Mouse (Mus musculus) frontal cortex, adult (tissue): Measurements from ENCODE around the gene Tigd2.
"Not testable (repeated sequence)": the region's sequence is repeated elsewhere in the genome, so short reads cannot be mapped to it uniquely, and the experiment has no call there.

Experiments used
- ATAC-seq: cut with Nextera tagmentation; 2 replicates; pipeline ENCODE4 v1.9.2; 2017; ENCODE audit warnings: mild to moderate bottlenecking, moderate library complexity, mixed read lengths; ENCODE audit not compliant: low TSS enrichment

Tigd2 gene

DNA sequence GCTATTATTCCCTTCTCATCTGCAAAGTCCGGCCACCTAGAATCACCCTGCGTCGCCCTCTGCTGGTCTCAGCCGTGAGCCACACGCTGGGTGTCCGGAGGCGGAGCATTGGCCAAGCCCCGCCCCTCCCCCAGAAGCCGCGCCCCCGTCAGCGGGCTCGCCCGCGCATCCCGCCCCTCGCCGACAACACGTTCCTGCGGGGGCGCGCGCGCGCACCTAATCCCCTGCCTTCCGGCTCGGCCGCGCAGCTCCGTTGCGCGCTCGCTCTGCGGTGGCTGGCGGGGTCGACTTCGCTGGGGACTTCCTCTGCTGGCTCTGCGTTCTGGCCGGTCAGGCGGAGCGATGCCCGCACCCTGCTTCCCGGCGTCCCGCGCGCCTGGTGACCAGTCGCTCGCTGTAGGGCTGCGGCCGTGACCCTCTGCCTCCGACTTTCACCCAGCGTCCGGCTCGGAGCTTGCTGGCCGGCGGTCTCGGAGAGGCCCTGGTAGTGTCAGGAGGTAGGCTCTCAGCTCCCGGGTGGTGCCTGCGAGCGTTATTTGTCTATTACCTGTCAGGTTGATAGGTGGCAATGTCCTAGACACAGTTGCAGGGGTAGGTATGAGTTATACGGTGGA, at the start of gene Tigd2:
Tigd2 (plus strand) TSS at position 186 of the 614 bp plus-strand sequence.
- peak; percentile 96 for ATAC-seq

DNA sequence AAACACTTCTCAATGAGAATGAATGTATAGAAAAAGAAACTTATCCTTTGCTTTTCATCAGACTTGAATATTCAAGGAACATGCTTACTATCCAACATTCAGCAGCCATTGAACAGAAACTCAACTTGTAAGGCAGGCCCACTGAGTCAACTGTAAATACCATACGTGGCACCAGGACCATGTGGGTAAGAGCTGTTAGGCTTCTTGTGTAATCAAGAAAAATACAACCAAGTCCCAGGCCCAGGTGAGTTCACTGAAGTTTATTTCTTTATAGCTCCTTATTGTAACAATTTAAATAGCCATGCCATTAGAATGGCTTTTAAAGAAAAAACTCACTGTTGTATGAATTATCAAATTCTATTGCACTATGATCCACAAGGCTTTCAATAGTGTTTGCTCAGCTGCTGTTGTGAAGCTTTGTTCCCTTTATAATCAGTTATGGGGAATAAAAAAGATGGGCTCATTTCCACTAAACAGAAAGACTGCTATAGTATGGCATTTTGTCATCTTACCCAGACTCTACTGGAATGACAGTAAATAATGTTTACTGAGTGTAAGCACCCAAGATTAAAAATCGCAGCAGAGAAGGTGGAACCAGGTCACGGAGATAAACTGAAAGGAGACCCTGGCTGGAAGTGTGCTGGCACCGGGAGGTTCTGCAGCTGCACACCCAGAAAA, 46.7 kb upstream of the Tigd2 start:
- ATAC-seq, result no peak

DNA sequence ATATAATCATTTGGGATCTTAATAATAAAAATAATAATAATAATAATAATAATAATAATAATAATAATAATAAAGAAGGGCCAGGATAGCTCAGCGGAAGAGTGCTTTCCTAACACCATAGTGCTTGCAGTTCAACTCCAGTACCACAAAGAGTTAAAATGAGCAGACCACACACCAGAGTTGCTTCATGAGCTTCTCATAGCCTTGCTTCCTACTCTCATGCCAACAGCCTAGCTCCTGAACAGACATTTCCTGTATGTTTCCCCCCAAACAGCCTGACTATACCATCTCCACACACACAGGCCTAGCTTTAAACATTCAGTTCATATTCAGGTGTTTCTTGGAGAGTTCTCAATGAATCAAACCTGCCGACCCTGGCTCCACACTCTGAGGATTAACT, 45.8 kb upstream of the Tigd2 start:
- ATAC-seq, result no peak

DNA sequence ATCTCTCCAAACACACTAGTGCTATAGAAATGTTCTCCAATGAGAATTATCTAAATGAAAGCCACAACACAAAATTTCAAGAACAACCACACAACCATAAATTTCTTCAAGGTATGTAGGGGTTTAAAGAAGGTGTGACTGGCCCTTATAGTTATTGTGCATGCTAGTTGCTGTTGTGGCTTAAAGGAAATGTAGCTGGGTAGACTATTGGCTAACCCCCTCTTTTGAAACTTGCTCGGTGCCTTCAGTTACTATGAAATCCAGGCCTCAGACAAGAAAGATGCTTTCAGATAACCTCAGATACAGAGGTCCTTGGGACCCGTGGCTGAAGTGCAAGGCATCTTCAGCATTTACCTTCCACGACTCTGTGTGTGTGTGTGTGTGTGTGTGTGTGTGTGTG, 45.3 kb upstream of the Tigd2 start:
- ATAC-seq, result no peak

DNA sequence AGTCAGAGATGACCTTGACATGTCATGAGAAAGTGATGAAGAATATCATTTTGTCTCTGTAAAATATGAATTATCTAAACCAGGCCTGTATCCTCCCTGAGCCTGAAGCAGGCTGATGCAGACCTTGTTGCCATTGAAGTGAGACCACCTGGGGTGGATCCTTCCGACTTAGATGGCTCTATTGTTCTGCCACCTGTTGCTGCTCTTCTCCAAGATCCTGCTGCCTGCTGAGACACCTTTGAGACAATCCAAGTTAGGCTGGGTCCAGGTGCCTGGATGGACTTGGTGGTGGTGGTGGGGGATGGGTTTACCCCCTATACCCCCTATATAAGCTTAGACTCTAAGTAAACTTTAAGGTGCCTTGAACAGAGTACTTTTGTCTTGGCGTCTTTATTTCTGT, 39.7 kb upstream of the Tigd2 start:
- no peak for ATAC-seq

DNA sequence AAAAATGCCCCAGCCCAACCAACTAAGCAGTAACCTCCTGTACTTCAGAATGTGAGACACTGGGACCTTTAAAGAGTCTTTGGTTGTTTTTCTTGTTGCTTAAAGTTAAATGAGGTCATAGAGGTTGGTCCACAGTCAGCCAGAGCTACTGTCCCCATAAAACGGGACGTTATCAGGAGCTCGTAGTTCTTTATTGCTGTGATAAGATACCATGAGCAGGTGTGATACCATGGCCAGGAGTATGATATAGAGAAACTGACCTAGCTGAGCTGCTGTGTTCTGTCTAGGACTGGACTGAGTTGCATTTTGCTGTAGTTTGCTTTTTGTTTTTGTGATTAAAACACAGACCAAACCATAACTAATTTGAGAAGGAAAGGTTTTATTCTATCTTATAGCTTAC, 37.4 kb upstream of the Tigd2 start:
- ATAC-seq, result no peak

DNA sequence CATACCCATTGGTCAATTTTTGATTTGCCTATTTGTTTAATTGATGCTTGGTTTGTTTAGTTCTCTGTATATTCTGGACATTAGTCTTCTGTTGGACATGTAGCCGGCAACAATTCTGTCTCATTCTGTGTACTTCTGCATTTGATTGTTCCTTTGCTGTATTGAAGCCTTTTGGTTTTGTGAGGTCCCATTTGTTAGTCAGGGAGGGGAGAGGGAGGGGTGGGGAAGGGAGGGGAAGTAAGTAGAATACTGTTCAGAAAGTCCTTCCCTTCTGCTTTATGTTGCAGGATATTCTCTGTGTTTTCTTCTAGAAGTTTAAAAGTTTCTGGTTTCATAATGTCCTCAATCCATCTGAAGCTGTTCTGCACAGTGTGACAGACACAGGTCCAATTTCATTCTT, 34.7 kb upstream of the Tigd2 start:
- no peak for ATAC-seq

DNA sequence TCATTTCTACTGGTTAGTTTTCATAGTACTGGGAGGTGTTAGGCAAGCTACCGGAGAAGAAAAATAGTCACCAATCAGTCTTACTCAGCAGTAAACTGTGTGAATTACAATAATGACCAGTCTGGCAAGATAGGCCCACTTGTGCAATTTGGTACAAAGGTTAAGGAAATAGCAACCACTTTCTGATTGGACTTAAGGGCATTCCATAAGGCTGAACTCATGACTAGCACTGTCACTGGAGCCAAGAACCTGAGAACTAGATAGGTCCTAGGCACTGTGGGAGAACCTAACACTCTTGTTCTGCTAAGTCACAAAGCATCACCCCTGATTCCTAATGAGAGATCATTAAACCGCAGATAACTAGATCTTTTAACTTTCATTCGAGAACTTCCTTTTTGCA, 30.6 kb upstream of the Tigd2 start:
- ATAC-seq, result no peak

DNA sequence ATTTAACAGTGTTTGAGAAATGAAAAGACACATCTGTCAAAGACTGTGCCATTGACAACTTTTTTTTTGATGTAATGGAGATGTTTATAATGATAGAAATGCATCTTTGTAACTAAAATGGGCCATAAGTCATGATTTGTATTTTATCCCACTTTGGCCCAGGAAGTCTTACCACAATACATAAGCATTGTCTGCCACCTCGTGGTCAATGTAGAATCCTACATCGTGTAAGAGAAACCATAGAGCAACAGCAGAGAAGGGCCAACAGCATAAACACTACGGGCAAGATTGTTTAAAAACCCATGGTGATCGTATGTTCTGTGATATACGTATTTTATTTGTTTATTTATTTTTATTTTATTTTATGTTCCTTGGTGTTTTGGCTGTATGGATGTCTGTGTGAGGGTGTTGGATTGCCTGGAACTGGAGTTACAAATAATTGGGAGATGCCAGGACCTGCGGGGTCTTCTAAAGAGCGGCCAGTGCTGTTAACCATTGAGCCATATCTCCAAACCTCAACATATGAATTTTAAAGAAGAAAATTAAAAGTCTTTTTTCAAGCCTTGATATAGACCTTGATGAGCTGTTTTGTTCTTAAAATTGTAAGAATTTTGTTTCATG, 28.2 kb upstream of the Tigd2 start:
- peak; percentile 89 for ATAC-seq

DNA sequence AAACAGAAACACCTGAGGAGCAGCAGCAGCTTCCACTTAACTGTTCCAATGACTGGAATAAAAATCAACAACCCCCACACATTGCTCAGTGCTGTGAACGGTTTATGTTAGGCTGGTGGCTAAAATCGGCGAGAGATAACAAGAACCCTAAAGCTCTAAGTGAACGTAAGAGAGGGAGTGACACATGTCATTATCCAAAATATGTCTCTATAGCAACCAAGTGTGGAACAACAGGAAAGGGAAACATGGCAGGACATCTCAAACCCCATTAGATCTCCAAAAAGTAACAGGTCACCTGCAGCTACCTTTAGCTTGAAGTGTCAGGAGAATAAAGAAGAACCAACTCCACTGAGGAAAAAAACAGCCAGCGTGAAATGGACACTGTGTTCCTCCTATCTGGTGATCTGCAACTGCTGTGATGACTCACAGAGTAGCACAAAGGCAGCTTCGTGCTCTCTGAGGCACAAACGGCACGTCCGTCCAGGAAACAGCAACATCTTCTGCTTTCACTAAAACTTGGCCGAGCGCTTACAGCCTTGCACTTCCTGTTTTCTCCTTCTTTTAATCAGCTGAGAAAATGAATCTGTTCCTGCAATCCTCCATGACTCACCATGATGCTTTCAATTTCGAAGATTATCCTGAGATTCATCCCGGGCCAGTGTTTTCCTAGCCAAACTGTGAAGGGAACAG, 23.5 kb upstream of the Tigd2 start:
- ATAC-seq, result peak; percentile 95

DNA sequence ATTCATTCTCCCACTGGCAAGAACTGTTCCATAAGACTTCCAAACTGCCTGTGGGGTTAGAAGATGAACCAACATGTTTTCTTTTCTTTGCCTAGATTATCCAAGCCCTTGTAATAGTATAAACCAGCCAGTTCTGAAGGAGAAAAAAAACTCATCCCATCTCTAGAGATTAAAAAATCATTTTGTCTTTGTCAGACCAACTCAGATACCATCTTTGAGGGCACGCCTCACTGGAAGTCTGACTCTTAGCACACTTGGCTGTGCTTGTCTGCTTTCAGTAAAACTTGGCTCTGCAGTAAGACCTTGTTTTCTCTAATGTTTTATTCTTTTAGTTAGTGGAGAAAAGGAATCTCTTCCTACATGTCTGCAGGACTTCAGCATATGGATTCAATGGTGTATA, 18.7 kb upstream of the Tigd2 start:
- no peak for ATAC-seq

DNA sequence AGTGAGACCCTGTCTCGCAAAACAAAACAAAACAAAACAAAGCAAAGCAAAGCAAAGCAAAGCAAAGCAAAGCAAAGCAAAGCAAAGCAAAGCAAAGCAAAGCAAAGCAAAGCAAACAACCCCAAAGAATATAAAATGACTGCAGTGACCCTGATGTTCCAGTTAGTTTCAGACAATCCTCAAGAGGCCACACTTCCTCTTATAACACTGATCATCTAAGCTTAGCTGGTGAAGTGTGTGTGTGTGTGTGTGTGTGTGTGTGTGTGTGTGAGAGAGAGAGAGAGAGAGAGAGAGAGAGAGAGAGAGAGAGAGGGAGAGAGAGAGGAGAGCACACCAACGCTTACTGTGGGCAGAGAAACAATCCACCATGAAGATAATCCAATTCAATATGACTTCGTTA, 14.2 kb upstream of the Tigd2 start:
- ATAC-seq, result not testable (repeated sequence)

DNA sequence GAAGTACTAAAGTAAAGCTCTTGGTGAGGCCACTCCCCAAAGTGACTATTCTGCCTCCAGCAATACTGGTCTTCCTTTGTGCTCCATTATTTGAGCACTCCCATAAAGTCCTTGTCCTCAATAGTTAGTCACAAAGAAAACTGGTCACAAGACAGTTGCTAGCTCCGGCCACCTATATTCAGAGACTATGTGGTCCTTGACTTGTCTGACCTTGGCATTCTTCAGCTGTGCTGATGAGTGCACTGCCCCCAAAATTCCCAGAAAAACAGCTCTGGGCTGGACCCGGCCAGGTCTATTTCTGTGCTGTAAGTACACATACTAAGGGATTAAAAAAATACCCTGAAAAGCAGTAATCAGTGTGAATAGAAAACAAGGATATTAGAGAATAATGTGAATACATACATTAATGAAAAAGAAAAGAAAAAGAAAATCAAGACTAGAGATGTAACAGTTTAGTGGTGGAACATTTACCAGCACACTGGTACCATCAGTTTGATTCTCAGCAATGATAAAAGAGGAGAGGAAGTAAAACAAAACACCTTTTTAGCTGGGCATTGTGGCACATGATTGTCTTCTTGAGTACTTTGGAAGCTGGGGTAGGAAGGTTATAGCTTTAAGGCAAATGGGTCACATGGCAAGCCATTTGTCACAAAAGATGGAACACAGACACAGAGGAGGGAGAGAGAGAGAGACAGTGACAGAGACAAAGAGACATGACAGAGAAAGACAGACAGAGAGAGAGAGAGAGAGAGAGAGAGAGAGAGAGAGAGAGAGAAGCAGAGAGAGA, 12.6 kb upstream of the Tigd2 start:
- no peak for ATAC-seq

DNA sequence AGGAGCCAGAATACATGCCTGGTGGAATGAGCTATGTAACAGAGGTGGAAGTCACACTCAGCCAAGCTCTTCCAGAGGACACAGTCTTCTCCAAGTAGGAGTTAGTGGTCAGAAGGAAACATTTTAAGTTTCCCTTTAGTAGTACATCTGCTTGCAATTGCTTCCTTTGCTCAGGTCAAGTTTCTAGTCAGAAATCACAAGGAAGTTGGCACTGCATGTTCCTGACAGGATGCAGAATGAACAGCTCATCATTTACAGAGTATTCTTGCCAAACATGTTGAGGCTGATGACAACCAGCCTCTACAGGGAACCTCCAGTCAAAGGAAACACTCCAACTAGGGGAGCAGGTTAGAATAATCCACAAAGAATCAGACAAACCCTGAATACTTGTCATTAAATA, 11.9 kb upstream of the Tigd2 start:
- ATAC-seq, result no peak

DNA sequence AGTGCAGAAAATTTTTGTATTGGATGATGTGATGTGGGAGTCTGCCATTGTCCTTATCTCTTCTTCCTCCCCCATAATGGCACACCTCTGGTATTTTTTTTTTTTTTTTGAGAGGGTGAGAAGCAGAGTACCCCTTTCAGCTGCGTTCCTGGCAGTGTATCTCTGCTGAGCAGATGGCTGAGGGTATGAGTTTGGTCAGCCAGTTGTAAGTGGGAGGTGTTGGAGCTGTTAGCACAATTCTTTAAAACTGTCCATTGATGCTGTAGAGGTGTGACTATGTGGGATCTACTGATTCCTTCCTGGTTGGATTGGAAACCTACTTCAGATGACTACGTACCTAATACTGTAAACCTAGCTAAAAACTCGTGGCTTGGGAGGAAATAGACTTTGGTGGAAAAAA, 10.3 kb upstream of the Tigd2 start:
- ATAC-seq, result peak; percentile 99

DNA sequence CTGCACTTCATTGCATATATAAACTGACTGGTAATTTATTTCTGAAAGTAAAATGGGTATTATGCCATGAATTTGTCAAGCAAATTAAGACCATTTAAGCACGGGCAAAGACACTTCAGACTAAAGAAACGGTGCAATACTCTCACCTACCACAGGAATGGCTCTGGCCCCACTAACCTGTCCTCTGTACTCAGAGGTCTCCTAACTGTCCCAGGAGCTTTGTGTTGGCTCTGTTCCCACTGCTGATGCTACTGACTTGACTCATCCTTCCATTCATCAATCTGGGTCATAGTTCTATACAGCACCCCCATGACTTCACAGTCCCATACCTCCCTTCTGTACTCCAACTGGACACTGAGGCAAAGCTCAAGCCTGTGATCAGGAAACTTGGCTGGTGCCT, 9.6 kb upstream of the Tigd2 start:
- ATAC-seq, result no peak

DNA sequence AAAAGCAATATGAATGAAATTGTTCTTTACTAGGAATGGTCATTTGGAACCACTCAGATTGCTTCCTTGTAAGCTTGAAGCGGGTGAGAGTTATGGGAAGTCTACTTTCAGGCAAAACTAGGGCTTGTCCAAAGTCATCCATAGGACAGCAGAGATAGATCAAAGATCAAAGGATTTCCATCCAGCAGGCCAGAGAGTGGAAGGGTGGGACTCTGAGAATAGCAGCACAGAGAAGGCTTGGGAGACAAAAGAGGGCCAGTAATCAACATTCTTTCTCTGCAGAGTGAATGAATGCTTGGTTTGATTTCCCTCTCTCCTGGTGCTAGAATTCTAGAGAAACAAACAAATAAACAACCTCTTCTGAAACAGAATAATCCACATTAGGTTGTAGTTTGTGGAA, 1.1 kb upstream of the Tigd2 start:
- ATAC-seq, result no peak

DNA sequence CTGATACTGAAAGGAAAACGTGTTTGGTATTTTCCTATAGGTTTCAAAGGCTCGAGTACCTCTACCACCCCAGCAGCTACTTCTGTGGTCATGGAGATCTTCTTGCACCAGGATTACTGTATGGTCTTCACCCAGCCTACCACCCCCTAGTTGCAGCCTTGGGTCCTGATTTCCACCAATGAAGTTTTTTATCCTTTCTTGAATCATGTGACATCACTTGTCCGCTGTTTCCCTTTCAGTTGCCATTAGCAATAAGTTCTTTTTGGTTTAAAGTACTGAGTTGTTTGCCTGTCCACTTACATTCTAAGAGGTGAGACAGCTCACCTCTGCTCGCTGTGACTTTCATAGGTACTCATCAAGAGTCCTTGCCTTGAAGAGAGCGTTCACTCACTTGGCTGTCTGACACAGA, 633 bp downstream of the Tigd2 start:
- ATAC-seq, result peak; percentile 84

DNA sequence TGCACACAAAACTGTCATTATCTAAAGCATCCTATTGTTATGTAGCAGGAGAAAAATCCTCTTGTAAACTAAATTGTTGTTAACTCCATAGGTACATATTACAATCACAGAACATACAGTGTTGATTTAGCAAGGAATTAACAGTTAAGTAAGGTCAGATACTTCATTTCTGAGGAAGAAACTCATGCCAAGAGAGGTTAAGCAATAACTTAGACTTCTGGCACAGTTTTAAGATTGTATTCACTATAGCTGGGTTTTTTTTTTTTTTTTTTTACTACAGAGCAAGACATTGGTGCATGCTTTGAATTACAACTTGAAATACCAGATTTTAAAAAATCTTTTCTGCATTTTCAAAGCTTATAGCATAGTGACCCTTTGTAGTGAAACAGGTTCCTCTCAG, 24.5 kb downstream of the Tigd2 start:
- ATAC-seq, result no peak

DNA sequence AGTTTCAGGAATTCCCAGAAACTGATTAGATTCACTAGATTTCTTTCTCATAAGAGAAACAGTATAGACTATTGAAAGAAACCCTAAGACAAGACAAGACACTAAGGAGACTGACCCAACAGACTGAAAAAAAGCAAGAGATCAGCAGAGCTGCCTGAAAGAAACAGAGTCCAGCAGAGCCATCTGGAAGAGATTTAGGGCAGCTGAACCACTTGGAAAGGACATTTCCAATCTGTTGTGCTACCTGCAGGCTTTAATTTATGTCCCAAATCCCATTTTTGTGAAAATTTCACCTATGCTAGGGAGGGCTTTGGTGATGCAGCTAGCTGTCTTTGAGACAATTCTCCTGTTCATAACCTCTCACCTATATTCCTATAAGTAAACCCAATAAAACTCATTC, 25.0 kb downstream of the Tigd2 start:
- no peak for ATAC-seq

DNA sequence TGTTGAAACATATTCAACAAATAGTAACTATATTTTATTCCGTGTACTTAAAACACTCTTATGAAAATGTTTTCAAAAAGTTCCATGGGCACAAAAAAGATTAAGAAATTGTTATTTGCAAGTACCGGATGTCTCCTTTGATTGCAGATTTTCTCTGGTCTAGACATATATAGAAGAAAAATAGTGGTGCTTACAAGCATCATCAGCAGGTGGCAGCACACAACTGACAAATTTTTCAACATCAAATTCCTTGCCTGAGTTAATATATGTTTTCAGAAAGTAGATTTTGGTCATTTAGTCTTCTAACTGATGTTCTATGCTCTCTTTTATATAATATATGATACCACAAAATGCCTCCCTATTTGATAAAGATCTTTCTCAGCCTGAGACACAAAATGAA, 41.0 kb downstream of the Tigd2 start:
- ATAC-seq, result peak; percentile 85

DNA sequence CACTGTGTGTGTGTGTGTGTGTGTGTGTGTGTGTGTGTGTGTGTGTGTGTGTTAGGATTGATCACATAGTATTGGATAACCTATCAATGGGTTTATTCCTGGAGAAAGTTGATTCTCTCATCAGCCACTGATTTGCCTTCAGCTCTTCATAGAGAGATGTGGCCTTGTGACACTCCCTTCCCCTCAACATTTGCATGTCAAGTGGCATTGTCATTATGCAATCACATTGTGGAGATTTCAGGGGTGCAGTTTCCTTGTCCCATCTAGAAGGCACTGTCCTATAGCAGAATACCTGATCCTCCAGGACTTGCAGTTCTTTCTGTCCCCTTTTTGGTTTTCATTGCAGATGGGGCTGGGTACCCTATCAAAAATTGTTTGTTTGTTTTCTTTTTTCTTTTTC, 41.9 kb downstream of the Tigd2 start:
- ATAC-seq, result no peak
